In genomic region chr7:30973251-30973500, GRCm38 (mm10) we compare ENCODE assay signal across 7 mouse cellular contexts. TPM values are rescaled to one million over a fixed set of nuclear protein-coding genes. Genes with fewer than 3 reads are reported as not detected.
A peak's percentile ranks its signal among the peaks of the same experiment; 100 is the strongest.
DNase-seq lines count a peak whose midpoint lies in the region; ATAC-seq lines count a peak whose summit lies in the region.

TSS of gene Lsr (minus strand) at chr7:30973464.

- H3K4me1 ChIP-seq in megakaryocyte, embryonic 14.5 days, result peaks cover 23% of the 10 kb centered on the region
- H3K4me1 ChIP-seq in embryonic facial prominence, embryonic 13.5 days, result peaks cover 8% of the 10 kb centered on the region; the same call in 1 of the 2 replicates
- H3K4me1 ChIP-seq in hindbrain, embryonic 15.5 days (replicated peaks), result peaks cover 16% of the 10 kb centered on the region

- peak within 1 kb of the TSS; percentile 91 for H3K4me3 ChIP-seq in megakaryocyte, embryonic 14.5 days (replicated peaks)
- H3K4me3 ChIP-seq in embryonic facial prominence, embryonic 13.5 days, result peak within 1 kb of the TSS; percentile 44
- peak within 1 kb of the TSS; percentile 33 for H3K4me3 ChIP-seq in hindbrain, embryonic 15.5 days

- no peaks in the 10 kb centered on the region for H3K36me3 ChIP-seq in megakaryocyte, embryonic 14.5 days (replicated peaks; ENCODE audit: low read length)
- no peaks in the 10 kb centered on the region for H3K36me3 ChIP-seq in embryonic facial prominence, embryonic 13.5 days
- no peaks in the 10 kb centered on the region for H3K36me3 ChIP-seq in hindbrain, embryonic 15.5 days

- DNase-seq in mesoderm, embryonic 11.5 days (ENCODE audit: low read depth, low spot score), result peak; percentile 33
- no peak for DNase-seq in right cerebral cortex, adult 18-20 months
- no peak for DNase-seq in yolk sac, embryonic 10.5 days (ENCODE audit: low spot score)

- H3K9ac ChIP-seq in embryonic facial prominence, embryonic 13.5 days, result peak within 1 kb of the TSS; percentile 70
- peak within 1 kb of the TSS; percentile 24; the same call in 1 of the 2 replicates for H3K9ac ChIP-seq in hindbrain, embryonic 15.5 days

- under 1% methylated on average over 19 of the region's 19 CpGs for WGBS in embryonic facial prominence, embryonic 13.5 days
- WGBS in hindbrain, embryonic 15.5 days, result 1% methylated on average over 19 of the region's 19 CpGs

- peak within 1 kb of the TSS; percentile 69 for H3K27ac ChIP-seq in embryonic facial prominence, embryonic 13.5 days
- peak within 1 kb of the TSS; percentile 65 for H3K27ac ChIP-seq in hindbrain, embryonic 15.5 days (replicated peaks)

- H3K27me3 ChIP-seq in megakaryocyte, embryonic 14.5 days (replicated peaks), result peaks cover 22% of the 10 kb centered on the region
- peaks cover 27% of the 10 kb centered on the region for H3K27me3 ChIP-seq in embryonic facial prominence, embryonic 13.5 days
- H3K27me3 ChIP-seq in hindbrain, embryonic 15.5 days, result peaks cover 21% of the 10 kb centered on the region

- H3K4me2 ChIP-seq in embryonic facial prominence, embryonic 13.5 days, result peak within 1 kb of the TSS; percentile 62
- peak within 1 kb of the TSS; percentile 62 for H3K4me2 ChIP-seq in hindbrain, embryonic 15.5 days

- no peak for ATAC-seq in megakaryocyte, adult 5-6 weeks (ENCODE audit: poor library complexity, severe bottlenecking)
- peak; percentile 74 for ATAC-seq in embryonic facial prominence, embryonic 13.5 days (ENCODE audit: insufficient number of reproducible peaks, insufficient read depth, low FRiP score, low TSS enrichment, low read depth)
- peak; percentile 52 for ATAC-seq in hindbrain, embryonic 15.5 days (ENCODE audit: low FRiP score, low read depth)

- no peaks in the 10 kb centered on the region for H3K9me3 ChIP-seq in megakaryocyte, embryonic 14.5 days
- no peaks in the 10 kb centered on the region for H3K9me3 ChIP-seq in embryonic facial prominence, embryonic 13.5 days
- H3K9me3 ChIP-seq in hindbrain, embryonic 15.5 days, result no peaks in the 10 kb centered on the region

RNA-seq across cellular contexts. Expression of gene Lsr, which starts in this region (rescaled TPM):
- polyA plus RNA-seq in megakaryocyte, embryonic 14.5 days (2012; ENCODE audit: insufficient read depth, low replicate concordance), result 2.1 TPM in 1 of 2 replicates, not detected in the other
- 4.3 and 7.3 TPM in 2 replicates for total RNA-seq in megakaryocyte, adult 5-6 weeks (2015)
- 4.7 and 6.1 TPM in 2 replicates for total RNA-seq in megakaryocyte, adult 5-6 weeks (2017)
- 26.1 and 29.3 TPM in 2 replicates for polyA plus RNA-seq in embryonic facial prominence, embryonic 13.5 days (2015; fragmentation: Nextera tagmentation; extraction: Ambion mirVana)
- polyA plus RNA-seq in hindbrain, embryonic 15.5 days (2015; fragmentation: Nextera tagmentation; extraction: Ambion mirVana), result 24.3 and 24.4 TPM in 2 replicates

Comparison
In these comparisons a context has a peak if more than half of its experiments do, and no peak if none do; other contexts are left out.
1. H3K4me3 ChIP-seq: peak in every context shown above with its lines; median percentile 91 in megakaryocyte, embryonic 14.5 days; 44 in embryonic facial prominence, embryonic 13.5 days; 33 in hindbrain, embryonic 15.5 days.